Mouse (Mus musculus): ENCODE data around the gene Vil1. TPM values are rescaled to one million over a fixed set of nuclear protein-coding genes. Genes with fewer than 3 reads are reported as not detected.
A peak's percentile ranks its signal among the peaks of the same experiment; 100 is the strongest.

Gene Vil1
- polyA plus RNA-seq, 1 experiment from 2014 or later: 0.27 TPM

GRCm38 (mm10) chr1:74375561-74375960, 33.6 kb upstream of the Vil1 start:
- WGBS: 72% methylated on average over 10 of the region's 10 CpGs

GRCm38 (mm10) chr1:74376396-74376795, 32.8 kb upstream of the Vil1 start:
- no peaks in the 10 kb centered on the region for H3K9me3 ChIP-seq (replicated peaks)
- no peak overlapping the region for H3K4me2 ChIP-seq
- no peak overlapping the region for H3K27ac ChIP-seq (ENCODE audit: poor library complexity, severe bottlenecking)
- H3K27me3 ChIP-seq (replicated peaks): no peaks in the 10 kb centered on the region
- WGBS: 84% methylated on average over 4 of the region's 4 CpGs
- no peaks in the 10 kb centered on the region for H3K36me3 ChIP-seq
- ATAC-seq (ENCODE audit: insufficient number of reproducible peaks, low FRiP score): no peak
- H3K4me1 ChIP-seq (replicated peaks): peaks cover 5% of the 10 kb centered on the region; the same call in 1 of the 2 replicates
- H3K9ac ChIP-seq: no peak overlapping the region
- no peak overlapping the region for H3K4me3 ChIP-seq

More at GRCm38 (mm10) chr1:74375561-74375960, 33.6 kb upstream of the Vil1 start:
- H3K27ac ChIP-seq (ENCODE audit: poor library complexity, severe bottlenecking): no peak overlapping the region
- no peaks in the 10 kb centered on the region for H3K9me3 ChIP-seq (replicated peaks)
- no peak overlapping the region for H3K4me2 ChIP-seq
- no peaks in the 10 kb centered on the region for H3K36me3 ChIP-seq
- no peak overlapping the region for H3K4me3 ChIP-seq
- no peak for ATAC-seq (ENCODE audit: insufficient number of reproducible peaks, low FRiP score)
- no peaks in the 10 kb centered on the region for H3K27me3 ChIP-seq (replicated peaks)
- H3K9ac ChIP-seq: no peak overlapping the region
- peaks cover 5% of the 10 kb centered on the region; the same call in 1 of the 2 replicates for H3K4me1 ChIP-seq (replicated peaks)

- no peak overlapping the region for H3K27ac ChIP-seq (ENCODE audit: poor library complexity, severe bottlenecking)
- no peaks in the 10 kb centered on the region for H3K36me3 ChIP-seq
- H3K4me2 ChIP-seq: no peak overlapping the region
- no peak overlapping the region for H3K9ac ChIP-seq
- WGBS: 81% methylated on average over 7 of the region's 7 CpGs
- H3K4me1 ChIP-seq (replicated peaks): peaks cover 5% of the 10 kb centered on the region; the same call in 1 of the 2 replicates
- ATAC-seq (ENCODE audit: insufficient number of reproducible peaks, low FRiP score): no peak
- no peak overlapping the region for H3K4me3 ChIP-seq
- no peaks in the 10 kb centered on the region for H3K27me3 ChIP-seq (replicated peaks)
- no peaks in the 10 kb centered on the region for H3K9me3 ChIP-seq (replicated peaks)
Measured at GRCm38 (mm10) chr1:74379058-74379504, 30.1 kb upstream of the Vil1 start.

DNA sequence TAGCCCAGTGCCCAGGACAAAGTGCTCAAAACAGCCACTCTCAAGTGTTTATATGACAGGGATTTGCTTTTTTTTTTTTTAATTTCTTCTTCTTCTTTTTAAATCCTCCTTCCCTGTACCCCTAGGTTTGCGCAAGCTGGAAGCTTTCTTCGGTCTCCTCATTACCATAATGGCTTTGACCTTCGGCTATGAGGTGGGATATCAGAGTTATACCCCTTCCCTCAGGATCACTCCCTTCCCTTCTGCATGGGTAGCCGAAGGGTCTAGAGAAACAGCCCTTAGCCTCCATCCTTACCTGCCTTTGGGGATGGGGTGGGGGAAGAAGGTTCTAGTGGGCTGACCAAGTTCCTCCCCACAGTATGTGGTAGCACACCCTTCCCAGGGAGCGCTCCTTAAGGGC, 28.7 kb upstream of the Vil1 start:
- no peak overlapping the region for H3K4me2 ChIP-seq
- H3K9me3 ChIP-seq (replicated peaks): no peaks in the 10 kb centered on the region
- no peak overlapping the region for H3K4me3 ChIP-seq
- 80% methylated on average over 5 of the region's 5 CpGs for WGBS
- H3K27me3 ChIP-seq (replicated peaks): no peaks in the 10 kb centered on the region
- no peak for ATAC-seq (ENCODE audit: insufficient number of reproducible peaks, low FRiP score)
- no peaks in the 10 kb centered on the region for H3K36me3 ChIP-seq
- no peaks in the 10 kb centered on the region; the same call in 1 of the 2 replicates for H3K4me1 ChIP-seq (replicated peaks)
- no peak overlapping the region for H3K9ac ChIP-seq
- H3K27ac ChIP-seq (ENCODE audit: poor library complexity, severe bottlenecking): no peak overlapping the region

DNA sequence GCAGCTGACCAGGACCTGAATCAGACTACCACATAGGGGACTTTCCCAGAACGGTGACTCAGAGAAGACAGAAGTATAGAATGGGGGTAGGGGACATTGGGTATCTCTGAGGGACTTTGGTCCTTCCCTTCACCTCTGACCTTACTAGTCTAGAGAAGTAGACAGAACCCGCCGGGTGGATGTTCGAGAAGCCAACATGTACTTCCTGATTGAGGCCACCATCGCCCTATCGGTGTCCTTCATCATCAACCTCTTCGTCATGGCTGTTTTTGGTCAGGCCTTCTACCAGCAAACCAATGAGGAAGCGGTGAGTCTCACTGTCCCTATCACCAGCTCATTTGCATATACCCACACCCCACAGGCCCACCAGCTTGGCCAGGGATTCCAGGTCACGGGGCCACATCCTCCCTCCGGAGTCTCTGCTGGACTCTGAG, 27.6 kb upstream of the Vil1 start:
- Histone ChIP-seq H3K4me3 (no peak overlapping the region), H3K9ac (no peak overlapping the region), H3K4me2 (no peak overlapping the region), H3K36me3 (no peaks in the 10 kb centered on the region), H3K9me3 (replicated peaks) (no peaks in the 10 kb centered on the region), H3K27ac (ENCODE audit: poor library complexity, severe bottlenecking) (no peak overlapping the region), H3K27me3 (replicated peaks) (no peaks in the 10 kb centered on the region), H3K4me1 (replicated peaks) (no peaks in the 10 kb centered on the region)
- ATAC-seq (ENCODE audit: insufficient number of reproducible peaks, low FRiP score): no peak
- 81% methylated on average over 10 of the region's 10 CpGs for WGBS

DNA sequence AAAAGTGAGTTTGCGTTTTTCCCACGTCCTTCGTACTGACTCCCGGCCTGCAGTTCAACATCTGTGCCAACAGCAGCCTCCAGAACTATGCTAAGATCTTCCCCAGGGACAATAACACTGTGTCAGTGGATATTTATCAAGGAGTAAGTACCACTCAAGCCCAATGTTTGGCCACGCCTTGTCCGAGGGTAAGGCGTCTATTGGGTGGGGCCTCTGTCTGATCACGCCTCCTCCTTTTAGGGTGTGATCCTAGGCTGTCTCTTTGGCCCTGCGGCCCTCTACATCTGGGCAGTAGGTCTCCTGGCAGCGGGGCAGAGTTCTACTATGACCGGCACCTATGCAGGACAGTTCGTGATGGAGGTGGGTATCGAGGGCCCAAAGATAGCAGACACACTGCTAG, 25.8 kb upstream of the Vil1 start:
- Histone ChIP-seq H3K4me1 (replicated peaks) (peaks cover 11% of the 10 kb centered on the region; the same call in 1 of the 2 replicates), H3K9ac (no peak overlapping the region), H3K27ac (ENCODE audit: poor library complexity, severe bottlenecking) (no peak overlapping the region), H3K4me3 (no peak overlapping the region), H3K36me3 (no peaks in the 10 kb centered on the region), H3K4me2 (no peak overlapping the region), H3K27me3 (replicated peaks) (no peaks in the 10 kb centered on the region), H3K9me3 (replicated peaks) (no peaks in the 10 kb centered on the region)
- no peak for ATAC-seq (ENCODE audit: insufficient number of reproducible peaks, low FRiP score)
- WGBS: 84% methylated on average over 13 of the region's 13 CpGs

DNA sequence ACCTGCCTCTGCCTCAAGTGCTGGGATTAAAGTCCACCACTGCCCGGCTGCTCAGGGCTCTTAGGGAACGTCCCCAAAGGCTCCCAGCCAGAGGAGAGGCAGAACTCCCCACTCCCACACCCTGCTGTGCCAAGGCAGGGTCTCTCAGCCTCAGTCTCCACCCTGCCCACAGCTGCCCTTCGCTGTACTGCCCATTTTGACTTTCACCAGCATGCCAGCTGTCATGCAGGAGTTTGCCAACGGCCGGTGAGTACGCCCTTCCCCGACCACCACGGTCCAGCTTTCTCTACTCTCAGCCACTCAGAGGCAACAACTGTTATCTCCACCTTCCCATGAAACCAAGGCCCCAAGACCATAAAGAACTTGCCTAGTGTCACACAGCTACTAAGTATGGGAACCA, 24.7 kb upstream of the Vil1 start:
- H3K9me3 ChIP-seq (replicated peaks): no peaks in the 10 kb centered on the region
- no peak for ATAC-seq (ENCODE audit: insufficient number of reproducible peaks, low FRiP score)
- H3K4me1 ChIP-seq (replicated peaks): peaks cover 15% of the 10 kb centered on the region
- no peak overlapping the region for H3K9ac ChIP-seq
- no peaks in the 10 kb centered on the region for H3K36me3 ChIP-seq
- H3K4me3 ChIP-seq: no peak overlapping the region
- WGBS: 82% methylated on average over 8 of the region's 8 CpGs
- no peak overlapping the region for H3K4me2 ChIP-seq
- no peak overlapping the region for H3K27ac ChIP-seq (ENCODE audit: poor library complexity, severe bottlenecking)
- no peaks in the 10 kb centered on the region for H3K27me3 ChIP-seq (replicated peaks)

DNA sequence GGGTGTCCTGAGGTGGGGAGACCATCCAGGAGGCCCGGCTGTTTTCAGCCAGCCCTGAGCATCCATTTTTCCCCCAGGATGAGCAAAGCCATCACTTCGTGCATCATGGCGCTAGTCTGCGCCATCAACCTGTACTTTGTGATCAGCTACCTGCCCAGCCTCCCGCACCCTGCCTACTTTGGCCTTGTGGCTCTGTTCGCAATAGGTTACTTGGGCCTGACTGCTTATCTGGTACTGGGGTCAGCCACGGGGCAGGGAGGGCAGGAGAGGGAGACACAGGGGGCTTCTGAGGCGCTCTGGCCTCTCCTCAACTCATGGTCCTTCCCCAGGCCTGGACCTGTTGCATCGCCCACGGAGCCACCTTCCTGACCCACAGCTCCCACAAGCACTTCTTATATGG, 24.1 kb upstream of the Vil1 start:
- Histone ChIP-seq H3K27ac (ENCODE audit: poor library complexity, severe bottlenecking) (no peak overlapping the region), H3K9me3 (replicated peaks) (no peaks in the 10 kb centered on the region), H3K9ac (no peak overlapping the region), H3K4me1 (replicated peaks) (peaks cover 21% of the 10 kb centered on the region), H3K4me3 (no peak overlapping the region), H3K4me2 (no peak overlapping the region), H3K36me3 (no peaks in the 10 kb centered on the region), H3K27me3 (replicated peaks) (no peaks in the 10 kb centered on the region)
- no peak for ATAC-seq (ENCODE audit: insufficient number of reproducible peaks, low FRiP score)
- 84% methylated on average over 10 of the region's 10 CpGs for WGBS

DNA sequence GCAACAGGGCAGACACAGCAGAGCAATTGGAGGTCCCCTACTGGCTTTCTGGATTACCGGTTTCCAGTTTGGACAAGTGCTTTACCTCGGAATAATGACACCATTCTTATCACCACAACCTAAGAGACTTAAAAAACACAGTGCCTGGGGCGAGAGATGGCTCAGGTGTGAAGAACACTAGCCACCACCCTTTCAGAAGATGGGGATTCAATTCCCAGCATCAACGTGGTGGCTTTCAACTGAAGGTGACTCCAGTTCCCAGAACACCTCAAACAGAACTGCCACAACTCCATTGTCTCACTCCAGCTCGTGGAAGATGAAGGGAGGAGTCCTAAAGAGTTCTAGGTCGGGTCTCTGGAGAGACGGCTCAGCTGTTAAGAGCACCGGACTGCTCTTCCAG, 23.6 kb upstream of the Vil1 start:
- H3K4me1 ChIP-seq (replicated peaks): peaks cover 25% of the 10 kb centered on the region
- H3K4me3 ChIP-seq: no peak overlapping the region
- H3K9me3 ChIP-seq (replicated peaks): no peaks in the 10 kb centered on the region
- no peaks in the 10 kb centered on the region for H3K27me3 ChIP-seq (replicated peaks)
- H3K27ac ChIP-seq (ENCODE audit: poor library complexity, severe bottlenecking): no peak overlapping the region
- no peaks in the 10 kb centered on the region for H3K36me3 ChIP-seq
- H3K9ac ChIP-seq: no peak overlapping the region
- WGBS: 73% methylated on average over 8 of the region's 8 CpGs
- no peak overlapping the region for H3K4me2 ChIP-seq
- ATAC-seq (ENCODE audit: insufficient number of reproducible peaks, low FRiP score): no peak

GRCm38 (mm10) chr1:74386363-74386713, 22.8 kb upstream of the Vil1 start:
- Histone ChIP-seq H3K9ac (peak overlapping the region; percentile 76), H3K4me3 (peak overlapping the region; percentile 54), H3K27ac (ENCODE audit: poor library complexity, severe bottlenecking) (peak overlapping the region; percentile 97), H3K27me3 (replicated peaks) (no peaks in the 10 kb centered on the region), H3K4me2 (peak overlapping the region; percentile 72), H3K9me3 (replicated peaks) (no peaks in the 10 kb centered on the region), H3K4me1 (replicated peaks) (peaks cover 30% of the 10 kb centered on the region), H3K36me3 (no peaks in the 10 kb centered on the region)
- no peak for ATAC-seq (ENCODE audit: insufficient number of reproducible peaks, low FRiP score)
- WGBS: 46% methylated on average over 7 of the region's 10 CpGs

- no peaks in the 10 kb centered on the region for H3K36me3 ChIP-seq
- H3K4me3 ChIP-seq: peak overlapping the region; percentile 54
- no peaks in the 10 kb centered on the region for H3K9me3 ChIP-seq (replicated peaks)
- peak; percentile 86 for ATAC-seq (ENCODE audit: insufficient number of reproducible peaks, low FRiP score)
- H3K4me2 ChIP-seq: peak overlapping the region; percentile 72
- peaks cover 30% of the 10 kb centered on the region for H3K4me1 ChIP-seq (replicated peaks)
- no peaks in the 10 kb centered on the region for H3K27me3 ChIP-seq (replicated peaks)
- WGBS: under 1% methylated on average over 26 of the region's 26 CpGs
- H3K9ac ChIP-seq: peak overlapping the region; percentile 76
- H3K27ac ChIP-seq (ENCODE audit: poor library complexity, severe bottlenecking): peak overlapping the region; percentile 97
Measured at GRCm38 (mm10) chr1:74386714-74387385, 22.3 kb upstream of the Vil1 start.
